Mouse (Mus musculus) C2C12 (cell line): ENCODE data around the gene Olfr323.

Source experiments
- CEBPB ChIP-seq: IDR thresholded peaks from one replicate; pipeline ENCODE4 v1.6.1; 2011; ENCODE audit warnings: low read depth, mild to moderate bottlenecking, control low read depth, moderate library complexity
- CTCF ChIP-seq: IDR thresholded peaks from one replicate; pipeline ENCODE4 v1.5.1; 2011; ENCODE audit not compliant: control insufficient read depth, insufficient read depth, insufficient read length
- FOSL1 ChIP-seq: IDR thresholded peaks from one replicate; pipeline ENCODE4 v1.8.0; 2011; ENCODE audit warnings: mild to moderate bottlenecking, low read length; ENCODE audit not compliant: poor library complexity, insufficient read depth, severe bottlenecking
- MAX ChIP-seq: IDR thresholded peaks from one replicate; pipeline ENCODE4 v1.6.1; 2011; ENCODE audit warnings: mild to moderate bottlenecking, control low read depth
- MYOD1 ChIP-seq: IDR thresholded peaks from one replicate; pipeline ENCODE4 v1.6.1; 2011; ENCODE audit warnings: low read depth; ENCODE audit not compliant: control insufficient read depth, insufficient read length
- MYOG ChIP-seq: IDR thresholded peaks from one replicate; pipeline ENCODE4 v1.6.1; 2011; ENCODE audit not compliant: control insufficient read depth, insufficient read length; ENCODE audit errors: extremely low read depth
- USF1 ChIP-seq: IDR thresholded peaks from one replicate; pipeline ENCODE4 v1.6.1; 2011; ENCODE audit warnings: low read depth, mild to moderate bottlenecking, control low read depth, moderate library complexity

DNA sequence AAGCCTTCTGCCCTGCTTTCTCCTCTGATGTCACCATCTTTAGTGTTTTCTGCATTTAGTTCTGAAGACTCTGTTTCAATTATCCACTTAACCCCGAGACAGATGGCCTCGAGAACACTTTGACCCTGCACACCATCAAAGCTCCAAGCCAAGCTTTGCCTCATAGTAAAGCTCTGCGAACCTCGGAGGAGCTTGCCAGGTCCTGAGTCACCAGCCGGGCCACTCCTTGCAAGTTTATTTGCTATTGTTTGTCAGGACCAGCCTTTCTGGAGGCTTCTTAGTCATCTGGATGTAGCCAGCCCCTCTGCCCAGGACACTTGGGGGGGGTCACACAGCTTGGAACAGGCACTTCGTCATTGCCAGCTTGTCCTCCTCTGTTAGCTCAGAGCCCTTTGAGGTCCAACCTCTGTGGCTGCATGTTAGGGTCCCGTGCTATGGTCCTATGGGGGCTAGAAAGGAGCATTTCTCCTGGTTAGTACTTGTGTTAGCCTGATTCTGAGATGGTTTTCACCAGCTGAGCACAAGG lies 7.9 kb upstream of the Olfr323 start:
- TF ChIP-seq CTCF = no peak
- TF ChIP-seq CEBPB = no peak
- TF ChIP-seq USF1 = no peak
- no peak for TF ChIP-seq MYOG
- TF ChIP-seq MAX = no peak
- no peak for TF ChIP-seq FOSL1
- TF ChIP-seq MYOD1 = no peak
